Mouse (Mus musculus): ENCODE measurements around the gene Dnm3.

- TF ChIP-seq POLR2A (IDR thresholded peaks at IDR 0.05; ENCODE audit: low read depth, low read length) (no peak), CTCF (IDR thresholded peaks at IDR 0.05; ENCODE audit: extremely low read depth, insufficient read length, insufficient replicate concordance, low read depth, low read length) (no peak)
Measured at GRCm38 (mm10) chr1:162286910-162287309, 190.9 kb downstream of the Dnm3 start.

Data from small intestine, adult 2 months (tissue).